Mouse (Mus musculus): ENCODE data around the gene Fndc3b. TPM values are rescaled to one million over a fixed set of nuclear protein-coding genes. Genes with fewer than 3 reads are reported as not detected.

The Fndc3b gene
- total and polyA plus RNA-seq, 2 experiments from 2014 or later = 16.4 to 57.1 TPM

GRCm38 (mm10) chr3:27650083-27650482, 61.0 kb downstream of the Fndc3b start:
- Histone ChIP-seq H3K36me3 (replicated peaks; ENCODE audit: control insufficient read depth, insufficient read depth, low read length) (no peaks in the 10 kb centered on the region), H3K27ac (ENCODE audit: low read depth) (no peak overlapping the region), H3K4me1 (ENCODE audit: control insufficient read depth, insufficient read depth) (peaks cover 67% of the 10 kb centered on the region), H3K4me2 (ENCODE audit: low read depth, low read length) (no peak overlapping the region), H3K27me3 (ENCODE audit: control insufficient read depth, insufficient read depth, low read length) (no peaks in the 10 kb centered on the region), H3K9ac (replicated peaks; ENCODE audit: low read depth, low read length) (no peak overlapping the region), H3K4me3 (ENCODE audit: low read depth, low read length) (no peak overlapping the region), H3K9me3 (replicated peaks; ENCODE audit: control insufficient read depth, low read length) (no peaks in the 10 kb centered on the region)
- DNase-seq (ENCODE audit: low spot score) = no peak
- no peak for ATAC-seq (ENCODE audit: insufficient read depth, low read depth)
- 85% methylated on average over 11 of the region's 11 CpGs for WGBS
- TF ChIP-seq EP300 (IDR thresholded peaks at IDR 0.05; ENCODE audit: low read depth) (no peak), CTCF (IDR thresholded peaks at IDR 0.05; ENCODE audit: low read depth) (no peak)

GRCm38 (mm10) chr3:27649316-27649715, 61.8 kb downstream of the Fndc3b start:
- no peak for TF ChIP-seq CTCF (IDR thresholded peaks at IDR 0.05; ENCODE audit: low read depth)
- TF ChIP-seq EP300 (IDR thresholded peaks at IDR 0.05; ENCODE audit: low read depth) = no peak
- 32% methylated on average over 1 of the region's 1 CpGs for WGBS
- Histone ChIP-seq H3K27me3 (ENCODE audit: control insufficient read depth, insufficient read depth, low read length) (no peaks in the 10 kb centered on the region), H3K4me2 (ENCODE audit: low read depth, low read length) (no peak overlapping the region), H3K4me3 (ENCODE audit: low read depth, low read length) (no peak overlapping the region), H3K27ac (ENCODE audit: low read depth) (no peak overlapping the region), H3K9ac (replicated peaks; ENCODE audit: low read depth, low read length) (no peak overlapping the region), H3K36me3 (replicated peaks; ENCODE audit: control insufficient read depth, insufficient read depth, low read length) (no peaks in the 10 kb centered on the region), H3K4me1 (ENCODE audit: control insufficient read depth, insufficient read depth) (peaks cover 67% of the 10 kb centered on the region), H3K9me3 (replicated peaks; ENCODE audit: control insufficient read depth, low read length) (no peaks in the 10 kb centered on the region)
- no peak for ATAC-seq (ENCODE audit: insufficient read depth, low read depth)
- no peak for DNase-seq (ENCODE audit: low spot score)

- DNase-seq (ENCODE audit: low spot score) (peak; percentile 50), ATAC-seq (ENCODE audit: insufficient read depth, low read depth) (peak; percentile 76)
- Histone ChIP-seq H3K9ac (replicated peaks; ENCODE audit: low read depth, low read length) (no peak overlapping the region), H3K4me1 (ENCODE audit: control insufficient read depth, insufficient read depth) (peaks cover 60% of the 10 kb centered on the region), H3K27me3 (ENCODE audit: control insufficient read depth, insufficient read depth, low read length) (no peaks in the 10 kb centered on the region), H3K4me3 (ENCODE audit: low read depth, low read length) (no peak overlapping the region), H3K4me2 (ENCODE audit: low read depth, low read length) (no peak overlapping the region), H3K9me3 (replicated peaks; ENCODE audit: control insufficient read depth, low read length) (no peaks in the 10 kb centered on the region), H3K36me3 (replicated peaks; ENCODE audit: control insufficient read depth, insufficient read depth, low read length) (peaks cover 29% of the 10 kb centered on the region), H3K27ac (ENCODE audit: low read depth) (peak overlapping the region; percentile 49; the same call in 1 of the 2 replicates)
- 40% methylated on average over 6 of the region's 6 CpGs for WGBS
- TF ChIP-seq EP300 (IDR thresholded peaks at IDR 0.05; ENCODE audit: low read depth) (no peak), CTCF (IDR thresholded peaks at IDR 0.05; ENCODE audit: low read depth) (no peak)
These were observed 68.7 kb downstream of the Fndc3b start for GRCm38 (mm10) chr3:27642381-27642780.

GRCm38 (mm10) chr3:27639701-27640100, 71.4 kb downstream of the Fndc3b start:
- TF ChIP-seq EP300 (IDR thresholded peaks at IDR 0.05; ENCODE audit: low read depth) (no peak), CTCF (IDR thresholded peaks at IDR 0.05; ENCODE audit: low read depth) (no peak)
- DNase-seq (ENCODE audit: low spot score) (no peak), ATAC-seq (ENCODE audit: insufficient read depth, low read depth) (no peak)
- H3K4me3 ChIP-seq (ENCODE audit: low read depth, low read length) = no peak overlapping the region
- peaks cover 42% of the 10 kb centered on the region for H3K4me1 ChIP-seq (ENCODE audit: control insufficient read depth, insufficient read depth)
- WGBS = 75% methylated on average over 4 of the region's 4 CpGs
- no peak overlapping the region for H3K4me2 ChIP-seq (ENCODE audit: low read depth, low read length)
- peaks cover 29% of the 10 kb centered on the region for H3K36me3 ChIP-seq (replicated peaks; ENCODE audit: control insufficient read depth, insufficient read depth, low read length)
- H3K9me3 ChIP-seq (replicated peaks; ENCODE audit: control insufficient read depth, low read length) = no peaks in the 10 kb centered on the region
- no peak overlapping the region for H3K27ac ChIP-seq (ENCODE audit: low read depth)
- no peak overlapping the region for H3K9ac ChIP-seq (replicated peaks; ENCODE audit: low read depth, low read length)
- no peaks in the 10 kb centered on the region for H3K27me3 ChIP-seq (ENCODE audit: control insufficient read depth, insufficient read depth, low read length)

- Histone ChIP-seq H3K4me2 (ENCODE audit: low read depth, low read length) (no peak overlapping the region), H3K36me3 (replicated peaks; ENCODE audit: control insufficient read depth, insufficient read depth, low read length) (peaks cover 29% of the 10 kb centered on the region), H3K27ac (ENCODE audit: low read depth) (no peak overlapping the region), H3K9me3 (replicated peaks; ENCODE audit: control insufficient read depth, low read length) (no peaks in the 10 kb centered on the region), H3K4me3 (ENCODE audit: low read depth, low read length) (no peak overlapping the region), H3K27me3 (ENCODE audit: control insufficient read depth, insufficient read depth, low read length) (no peaks in the 10 kb centered on the region), H3K4me1 (ENCODE audit: control insufficient read depth, insufficient read depth) (peaks cover 28% of the 10 kb centered on the region), H3K9ac (replicated peaks; ENCODE audit: low read depth, low read length) (no peak overlapping the region)
- WGBS = 46% methylated on average over 6 of the region's 6 CpGs
- DNase-seq (ENCODE audit: low spot score) (no peak), ATAC-seq (ENCODE audit: insufficient read depth, low read depth) (0 out of 2 replicates have a peak, but pooled peaks have one; percentile 18)
- TF ChIP-seq CTCF (IDR thresholded peaks at IDR 0.05; ENCODE audit: low read depth) (no peak), EP300 (IDR thresholded peaks at IDR 0.05; ENCODE audit: low read depth) (no peak)
These were observed 74.0 kb downstream of the Fndc3b start for GRCm38 (mm10) chr3:27637046-27637661.

GRCm38 (mm10) chr3:27635776-27636175, 75.3 kb downstream of the Fndc3b start:
- DNase-seq (ENCODE audit: low spot score) (no peak), ATAC-seq (ENCODE audit: insufficient read depth, low read depth) (no peak)
- TF ChIP-seq CTCF (IDR thresholded peaks at IDR 0.05; ENCODE audit: low read depth) = no peak
- no peak for TF ChIP-seq EP300 (IDR thresholded peaks at IDR 0.05; ENCODE audit: low read depth)
- Histone ChIP-seq H3K4me3 (ENCODE audit: low read depth, low read length) (no peak overlapping the region), H3K9ac (replicated peaks; ENCODE audit: low read depth, low read length) (no peak overlapping the region), H3K9me3 (replicated peaks; ENCODE audit: control insufficient read depth, low read length) (no peaks in the 10 kb centered on the region), H3K4me2 (ENCODE audit: low read depth, low read length) (no peak overlapping the region), H3K27me3 (ENCODE audit: control insufficient read depth, insufficient read depth, low read length) (no peaks in the 10 kb centered on the region), H3K36me3 (replicated peaks; ENCODE audit: control insufficient read depth, insufficient read depth, low read length) (peaks cover 15% of the 10 kb centered on the region), H3K27ac (ENCODE audit: low read depth) (no peak overlapping the region), H3K4me1 (ENCODE audit: control insufficient read depth, insufficient read depth) (peaks cover 34% of the 10 kb centered on the region)
- 45% methylated on average over 3 of the region's 3 CpGs for WGBS
